Mouse (Mus musculus) hematopoietic stem cell, adult 5-6 weeks (primary cell): ENCODE results near the gene Defb10. TPM values are rescaled to one million over a fixed set of nuclear protein-coding genes. Genes with fewer than 3 reads are reported as not detected.
"Not testable (repeated sequence)": the region's sequence is repeated elsewhere in the genome, so short reads cannot be mapped to it uniquely, and the experiment has no call there.

Source experiments
- ATAC-seq, 2 experiments: fragments of 125-278 bp in 1 of 2; replicated peaks in 1 of 2; 2 replicates each; pipeline ENCODE4 v1.8.0; 2016 to 2017; ENCODE audit warnings: inconsistent platforms in 2 of 2, mild to moderate bottlenecking in 2 of 2, moderate number of reproducible peaks in 2 of 2, low read depth in 1 of 2, moderate TSS enrichment in 1 of 2; ENCODE audit not compliant: low FRiP score in 2 of 2, poor library complexity in 2 of 2, severe bottlenecking in 2 of 2, insufficient read depth in 1 of 2, low TSS enrichment in 1 of 2
- total RNA-seq: library from RNA; stranded (forward); fragments of 172-1452, 232-1000 nt; gene quantifications from 2 replicates; pipeline ENCODE4 v1.2.3, GENCODE M21; 2017

The Defb10 gene
- not detected in 2 replicates for total RNA-seq

DNA sequence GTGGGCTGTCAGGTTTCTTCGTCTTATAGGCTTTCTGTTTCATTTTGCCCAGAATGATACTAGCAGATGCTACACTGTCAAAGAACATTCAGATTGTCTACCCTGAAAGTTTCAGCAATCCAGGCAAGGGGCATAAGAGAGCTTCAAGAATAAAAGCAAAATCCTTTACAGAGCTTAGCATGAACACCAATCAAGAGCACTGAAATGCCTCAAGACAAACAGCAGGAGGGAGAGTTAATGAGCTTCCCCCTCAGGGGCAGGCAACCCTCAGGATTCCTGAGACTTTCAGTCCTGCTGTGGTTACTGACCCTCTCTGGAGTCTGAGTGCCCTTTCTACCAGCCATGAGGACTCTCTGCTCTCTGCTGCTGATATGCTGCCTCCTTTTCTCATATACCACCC, at the start of gene Defb10:
Gene Defb10, plus strand, starts transcription at position 316 of the 400 bp plus-strand sequence.
- ATAC-seq, result not testable (repeated sequence)

DNA sequence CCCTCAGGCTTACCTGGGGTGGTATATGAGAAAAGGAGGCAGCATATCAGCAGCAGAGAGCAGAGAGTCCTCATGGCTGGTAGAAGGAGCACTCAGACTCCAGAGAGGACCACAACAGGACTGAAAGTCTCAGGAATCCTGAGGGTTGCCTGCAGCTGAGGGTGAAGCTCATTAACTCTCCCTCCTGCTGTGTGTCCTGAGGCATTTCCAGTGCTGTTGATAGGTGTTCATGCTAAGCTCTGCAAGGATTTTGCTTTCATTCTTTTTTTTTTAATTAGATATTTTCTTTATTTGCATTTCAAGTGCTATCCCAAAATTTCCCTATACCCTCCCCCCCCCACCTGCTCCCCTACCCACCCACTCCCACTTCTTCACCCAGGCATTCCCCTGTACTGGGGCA, 26.6 kb downstream of the Defb10 start, which contains the start of gene Defb9:
Gene Defb9, minus strand, starts transcription at position 101 of the 400 bp plus-strand sequence.
- ATAC-seq, result not testable (repeated sequence)

DNA sequence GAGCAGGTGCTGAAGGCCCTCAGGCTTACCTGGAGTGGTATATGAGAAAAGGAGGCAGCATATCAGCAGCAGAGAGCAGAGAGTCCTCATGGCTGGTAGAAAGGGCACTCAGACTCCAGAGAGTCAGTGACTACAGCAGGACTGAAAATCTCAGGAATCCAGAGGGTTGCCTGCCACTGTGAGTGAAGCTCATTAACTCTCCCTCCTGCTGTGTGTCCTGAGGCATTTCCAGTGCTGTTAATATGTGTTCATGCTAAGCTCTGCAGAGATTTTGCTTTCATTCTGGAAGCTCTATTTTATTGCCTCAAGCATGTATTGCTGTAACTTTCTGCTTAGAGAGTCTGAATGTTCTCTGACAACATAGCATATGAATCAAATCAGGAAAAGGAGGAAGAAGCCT, 47.6 kb downstream of the Defb10 start, which contains the start of gene Defb11:
Gene Defb11, minus strand, starts transcription at position 123 of the 400 bp plus-strand sequence.
- not testable (repeated sequence) for ATAC-seq

Other genes starting within 250 kb of the Defb10 start
- gene Defa26, start 240.7 kb upstream of the Defb10 start, total RNA-seq, result not detected in 2 replicates
- not detected in 2 replicates for gene Defa17, start 203.1 kb upstream of the Defb10 start, total RNA-seq
- gene Defa34, start 193.1 kb upstream of the Defb10 start, total RNA-seq, result not detected in 2 replicates
- not detected in 2 replicates for gene AY761184, start 155.3 kb upstream of the Defb10 start, total RNA-seq
- gene Defa24, start 124.4 kb upstream of the Defb10 start, total RNA-seq, result not detected in 2 replicates
- gene Defb50, start 35.4 kb upstream of the Defb10 start, total RNA-seq, result not detected in 2 replicates
- not detected in 2 replicates for gene Defb2, start 19.0 kb upstream of the Defb10 start, total RNA-seq
- gene Defb9, start 26.5 kb downstream of the Defb10 start, total RNA-seq, result not detected in 2 replicates
- gene Defb11, start 47.5 kb downstream of the Defb10 start, total RNA-seq, result not detected in 2 replicates
- not detected in 2 replicates for gene Defb15, start 73.8 kb downstream of the Defb10 start, total RNA-seq
- gene Defb35, start 79.5 kb downstream of the Defb10 start, total RNA-seq, result not detected in 2 replicates
- gene Defb13, start 87.9 kb downstream of the Defb10 start, total RNA-seq, result not detected in 2 replicates
- not detected in 2 replicates for gene Fam90a1a, start 99.8 kb downstream of the Defb10 start, total RNA-seq
- gene Ccdc70, start 110.9 kb downstream of the Defb10 start, total RNA-seq, result not detected in 2 replicates
- 1.4 and 3.9 TPM in 2 replicates for gene Atp7b, start 201.4 kb downstream of the Defb10 start, total RNA-seq
- gene Alg11, start 201.8 kb downstream of the Defb10 start, total RNA-seq, result 11.9 and 17.9 TPM in 2 replicates